Mouse (Mus musculus): ENCODE measurements around the gene Vwa7.

Gene Vwa7

DNA sequence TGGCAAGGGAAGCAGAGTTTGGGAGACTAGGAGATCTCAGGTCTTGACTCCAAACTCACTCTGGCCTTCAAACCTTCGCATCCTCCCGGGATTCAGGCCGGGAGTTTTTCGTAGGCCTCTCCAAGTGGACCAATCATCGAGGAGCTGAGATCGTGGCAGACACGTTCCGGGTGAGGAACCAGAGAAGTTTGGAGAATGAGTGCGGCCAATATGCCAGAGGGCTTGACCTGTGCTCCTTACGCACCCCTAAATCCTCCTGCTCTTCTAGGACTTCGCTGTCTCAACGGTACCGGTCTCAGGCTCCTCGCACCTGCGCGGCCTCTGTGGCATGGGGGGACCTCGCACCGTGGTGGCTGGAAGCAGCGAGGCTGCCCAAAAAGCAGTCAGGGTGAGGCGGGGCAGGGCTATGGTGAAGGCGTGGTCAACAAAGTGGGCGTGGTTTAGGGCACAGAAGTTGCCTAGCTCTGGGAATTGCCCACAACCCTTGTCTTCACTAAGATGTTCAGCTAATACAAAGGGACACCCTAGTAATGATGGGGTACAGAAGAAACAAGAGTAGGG is 44.4 kb downstream of the Vwa7 start:
- in situ Hi-C loops (cut with MboI) = loop anchor here (5.0 kb wide), 1 partner anchor 39 kb away; no protein-coding TSS in a partner anchor

DNA sequence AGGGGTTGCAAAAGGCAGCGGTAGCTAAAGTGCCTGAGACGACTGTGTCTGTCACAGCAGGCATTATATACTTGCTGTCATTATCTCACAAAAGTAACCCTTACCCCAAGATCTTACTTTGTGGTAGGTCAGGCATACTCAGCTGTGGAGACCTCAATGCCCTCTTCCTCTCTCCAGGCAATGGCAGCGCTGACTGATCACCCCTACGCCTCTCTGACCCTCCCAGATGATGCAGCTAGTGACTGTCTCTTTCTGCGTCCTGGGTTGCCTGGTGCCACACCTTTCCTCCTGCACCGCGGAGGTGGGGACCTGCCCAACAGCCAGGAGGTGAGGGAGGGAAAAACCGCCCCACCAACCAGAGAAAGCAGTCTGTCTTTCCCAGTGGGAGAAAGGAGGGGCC is 44.9 kb downstream of the Vwa7 start:
- in situ Hi-C loops (cut with MboI) = loop anchor here (5.0 kb wide), 1 partner anchor 39 kb away; no protein-coding TSS in a partner anchor

DNA sequence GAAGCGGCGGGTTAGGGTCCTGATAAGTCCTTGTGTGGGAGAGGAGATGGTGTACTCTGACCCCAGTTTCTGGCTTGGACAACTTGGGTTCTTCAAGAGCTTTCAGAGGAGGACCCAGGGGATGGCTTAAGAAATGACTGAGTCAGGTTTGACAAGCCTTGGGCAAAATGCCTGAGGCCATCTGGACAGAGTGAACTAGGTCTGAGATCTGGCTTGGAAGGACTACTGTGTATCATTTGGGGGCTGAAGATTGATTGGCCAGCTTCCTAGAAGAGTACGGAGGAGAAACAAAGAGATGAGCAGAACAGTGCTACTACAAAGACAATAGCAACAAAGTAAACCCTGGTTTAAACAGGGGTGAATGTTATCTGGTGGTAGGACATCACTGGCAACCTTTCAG is 47.1 kb downstream of the Vwa7 start:
- in situ Hi-C loops (cut with MboI) = loop anchor here (5.0 kb wide), 1 partner anchor 41 kb away; no protein-coding TSS in a partner anchor

DNA sequence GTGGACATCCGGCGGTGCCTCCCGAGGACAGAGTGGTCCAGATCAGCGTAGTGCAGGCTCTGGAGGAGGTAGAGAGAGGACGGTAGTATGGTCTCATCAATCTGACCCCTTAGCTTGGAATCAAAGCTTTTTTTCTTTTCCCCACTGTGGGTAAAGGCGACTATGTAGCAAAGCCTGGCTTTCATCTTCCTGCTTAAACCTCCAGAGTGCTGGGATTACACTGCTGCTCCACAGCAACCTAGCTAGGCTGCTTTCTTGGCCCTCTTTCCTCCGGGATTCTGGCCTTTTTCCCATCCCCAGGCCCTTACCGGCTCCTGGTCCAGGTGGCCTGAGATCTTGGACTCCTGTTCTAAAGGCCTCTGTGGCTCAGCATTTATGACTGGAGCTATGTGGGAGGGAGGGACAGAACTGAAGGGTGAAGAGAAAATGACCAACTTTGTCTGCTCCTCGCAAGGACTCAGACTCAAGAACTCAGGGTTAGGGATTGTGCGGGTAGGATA is 48.0 kb downstream of the Vwa7 start:
- in situ Hi-C loops (cut with MboI) = loop anchor here (5.0 kb wide), 1 partner anchor 42 kb away; no protein-coding TSS in a partner anchor

DNA sequence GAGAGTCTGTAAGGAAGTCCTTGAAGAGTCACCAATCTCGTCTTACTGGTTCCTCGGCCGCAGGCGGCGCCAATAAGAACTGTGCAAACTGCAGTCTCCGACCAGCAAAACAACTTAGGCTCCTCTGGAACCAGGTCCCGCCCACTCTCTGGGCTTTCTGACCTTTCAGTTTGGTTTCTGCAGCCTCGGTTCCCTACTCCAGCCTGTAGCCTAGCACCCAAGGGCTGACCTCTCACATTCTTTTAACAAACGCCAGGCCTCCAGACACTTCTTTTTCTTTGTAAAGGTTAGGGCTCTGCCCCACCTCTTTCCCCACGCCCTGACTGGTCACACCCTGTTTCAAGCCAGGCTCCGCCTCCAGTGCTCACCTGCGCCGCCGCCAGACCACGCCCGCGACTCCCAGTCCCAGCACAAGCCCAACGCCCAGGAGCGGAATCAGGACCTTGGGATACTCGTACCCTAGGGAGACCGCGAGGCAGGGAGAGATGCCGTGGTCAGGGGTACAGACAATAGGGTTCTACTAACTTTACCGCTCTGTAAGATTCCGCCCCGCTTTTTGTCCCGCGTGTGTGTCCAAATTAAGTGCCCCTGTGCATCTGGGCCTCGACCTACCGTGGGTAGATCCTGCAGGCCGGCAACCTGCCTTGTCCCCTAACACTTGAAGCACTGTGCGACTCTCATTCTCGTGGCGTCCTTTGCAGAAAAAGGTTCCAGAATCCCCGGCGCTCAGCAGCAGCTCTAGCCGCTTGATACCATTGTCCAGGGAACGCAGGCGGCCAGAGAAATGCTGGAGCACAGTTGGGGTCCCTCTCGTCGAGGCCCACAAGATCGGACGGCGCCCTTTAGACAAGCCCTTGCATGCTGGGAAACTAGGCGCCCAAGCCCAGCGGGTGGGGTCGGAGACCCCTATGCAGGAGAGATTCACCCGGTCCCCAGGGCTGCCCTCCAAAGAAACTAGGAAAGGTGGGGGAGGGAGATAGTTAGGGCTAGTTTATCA is 48.9 kb downstream of the Vwa7 start, which contains the start of gene Ly6g6c:
Gene Ly6g6c, plus strand, starts transcription at position 438 of the 997 bp plus-strand sequence.
- in situ Hi-C loops (cut with MboI) = loop anchor here (5.0 kb wide), 1 partner anchor 43 kb away; no protein-coding TSS in a partner anchor

DNA sequence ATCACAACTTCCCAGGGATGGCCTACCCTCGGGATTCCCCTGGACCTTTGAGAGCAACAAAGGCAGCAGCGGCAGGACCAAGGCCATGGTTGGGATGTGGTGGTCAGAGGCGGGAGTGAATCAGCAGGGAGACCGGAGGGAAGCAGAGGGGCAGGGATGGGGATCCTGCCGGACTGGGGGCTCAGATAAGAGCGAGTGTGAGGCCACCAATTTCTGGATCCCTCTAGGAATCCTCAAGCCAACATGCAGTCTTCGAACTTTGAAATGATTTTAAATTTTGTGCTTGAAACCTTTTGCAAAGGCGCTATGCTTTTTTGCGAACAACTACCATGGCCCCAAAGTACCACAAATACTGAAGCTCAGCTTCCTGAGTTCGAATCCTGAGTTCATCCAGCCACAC is 49.7 kb downstream of the Vwa7 start, which contains the start of gene Mpig6b:
Gene Mpig6b, minus strand, starts transcription at position 101 of the 400 bp plus-strand sequence.
- in situ Hi-C loops (cut with MboI) = no loop called here

DNA sequence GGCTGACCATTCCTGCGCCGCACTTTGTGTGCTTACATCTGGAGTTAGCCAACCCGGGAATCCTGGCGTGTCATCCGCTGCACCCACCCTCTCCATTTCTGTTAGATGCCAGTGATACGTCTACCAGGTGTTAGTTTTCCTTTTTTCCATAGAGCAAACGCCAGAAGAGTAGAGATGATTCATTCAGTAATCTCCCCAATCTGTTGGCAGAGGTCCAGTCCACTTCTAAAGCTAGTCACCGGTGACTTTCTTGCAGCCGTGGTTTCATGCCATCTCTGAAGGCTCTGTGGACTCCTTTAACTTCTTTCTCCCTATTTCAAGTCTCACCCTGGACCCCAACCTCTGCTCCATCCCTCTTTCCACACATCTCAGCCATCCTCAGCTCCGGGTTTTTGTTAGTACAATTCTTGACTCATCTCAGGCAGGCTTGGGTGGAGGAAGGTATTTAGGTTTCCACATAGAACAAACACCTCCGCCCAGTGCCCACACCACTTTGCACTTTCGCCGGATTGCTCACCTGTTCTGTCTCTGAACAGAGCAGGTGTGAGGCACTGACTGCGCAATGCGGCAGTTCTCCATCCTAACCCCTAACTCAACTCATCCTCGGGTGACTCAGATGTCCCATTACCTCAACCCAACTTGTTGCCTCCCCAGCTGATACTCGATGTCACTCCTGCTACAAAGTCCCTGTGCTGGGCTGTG is 52.0 kb downstream of the Vwa7 start:
- in situ Hi-C loops (cut with MboI) = no loop called here

DNA sequence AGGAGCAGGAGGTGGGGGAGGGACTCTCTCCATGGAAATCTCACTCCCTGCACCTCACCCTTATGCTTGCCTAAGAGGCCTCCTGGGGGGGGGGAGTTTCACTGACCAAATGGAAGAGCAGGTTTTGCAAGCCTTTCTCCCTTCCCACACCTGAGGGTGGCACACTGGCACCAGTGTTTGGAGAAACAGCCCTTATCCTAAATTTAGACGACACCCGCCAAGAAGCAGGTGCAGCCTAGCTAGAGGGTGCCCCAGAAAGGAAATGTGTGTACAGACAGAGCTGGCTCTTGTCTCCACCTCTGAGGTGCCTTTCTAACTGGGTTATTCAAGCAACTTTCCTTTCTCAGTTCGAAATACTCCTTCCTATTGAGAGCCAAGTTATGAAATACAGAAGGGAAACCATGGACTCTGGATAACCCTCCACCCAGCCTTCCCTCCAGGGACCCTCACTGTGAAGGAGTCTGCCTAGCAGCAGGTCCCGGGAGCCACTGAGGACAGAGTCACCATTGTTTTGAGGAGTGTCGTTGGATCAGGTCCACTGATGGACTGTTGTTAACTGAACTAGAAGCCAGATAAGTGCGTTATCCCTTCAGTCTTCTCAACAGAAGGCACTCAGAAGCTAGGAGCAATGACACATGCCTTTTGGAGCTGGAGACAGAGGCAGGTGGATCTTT is 54.3 kb downstream of the Vwa7 start:
- in situ Hi-C loops (cut with MboI) = no loop called here

DNA sequence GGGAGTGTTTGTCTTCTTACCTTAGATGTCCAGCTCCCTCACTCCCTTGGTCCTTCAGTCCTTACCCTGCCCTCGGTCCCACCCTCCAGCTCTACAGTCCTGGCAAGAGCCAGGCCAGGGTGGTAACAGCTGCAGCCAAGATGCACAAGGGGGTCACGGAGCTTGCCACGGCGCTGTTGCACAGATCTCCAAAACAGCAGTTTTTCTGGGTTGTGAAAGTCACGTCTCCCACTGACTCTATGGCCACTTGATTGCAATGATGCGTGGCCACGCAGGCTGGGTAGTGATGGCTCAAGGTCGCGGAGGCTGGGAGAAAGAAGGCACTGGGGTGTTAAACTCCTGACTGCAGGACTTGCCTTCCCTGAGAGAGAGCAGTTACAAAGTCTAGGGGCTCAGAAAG is 55.1 kb downstream of the Vwa7 start:
- in situ Hi-C loops (cut with MboI) = no loop called here

DNA sequence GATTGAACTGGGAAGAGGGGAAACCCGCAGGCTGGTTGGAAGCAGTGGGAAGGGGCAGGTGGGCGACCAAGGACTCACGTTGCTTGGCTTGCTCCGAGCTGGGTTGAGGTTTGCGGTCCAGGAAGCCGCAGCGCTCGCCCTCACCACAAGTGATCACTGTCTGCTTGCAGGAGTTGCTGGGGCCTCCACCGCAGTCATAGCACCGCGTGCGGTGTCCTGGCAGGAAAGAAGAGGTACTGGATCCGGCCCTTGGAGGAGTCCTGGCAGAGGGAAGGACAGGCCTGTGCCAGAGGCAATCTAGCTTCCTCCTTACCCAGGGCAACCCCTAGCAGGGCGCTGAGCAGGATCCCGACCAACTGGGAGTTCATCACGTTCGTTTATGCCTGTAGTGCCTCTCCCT is 57.7 kb downstream of the Vwa7 start:
- in situ Hi-C loops (cut with MboI) = no loop called here

All from mature B cell (primary cell).